Mouse (Mus musculus): ENCODE measurements at regions not wholly inside any gene's neighbourhood (a gene's known extent, or its start where the extent isn't known, plus 50 kb on each side); places are given as distances from the start of the nearest gene placed in this dataset.
A peak's percentile ranks its signal among the peaks of the same experiment; 100 is the strongest.

GRCm38 (mm10) chr12:107759911-107760310 lies 243.5 kb downstream of the Bcl11b start:
- DNase-seq (ENCODE audit: low spot score) = no peak

GRCm38 (mm10) chr12:107762140-107762539 lies 241.3 kb downstream of the Bcl11b start:
- no peak for DNase-seq (ENCODE audit: low spot score)

GRCm38 (mm10) chr12:107769801-107770515 lies 233.4 kb downstream of the Bcl11b start:
- DNase-seq (ENCODE audit: low spot score) = no peak

GRCm38 (mm10) chr12:107770516-107770836 lies 232.9 kb downstream of the Bcl11b start:
- DNase-seq (ENCODE audit: low spot score) = no peak

- no peak for DNase-seq (ENCODE audit: low spot score)
Observed at GRCm38 (mm10) chr12:107771325-107771724, 232.1 kb downstream of the Bcl11b start.

- DNase-seq (ENCODE audit: low spot score) = no peak
Observed at GRCm38 (mm10) chr12:107771809-107772208, 231.6 kb downstream of the Bcl11b start.

- DNase-seq (ENCODE audit: low spot score) = no peak
Observed at GRCm38 (mm10) chr12:107778046-107778445, 225.4 kb downstream of the Bcl11b start.

GRCm38 (mm10) chr12:107779306-107780057 lies 223.9 kb downstream of the Bcl11b start:
- no peak for DNase-seq (ENCODE audit: low spot score)

- DNase-seq (ENCODE audit: low spot score) = no peak
Observed at GRCm38 (mm10) chr12:107782147-107782546, 221.3 kb downstream of the Bcl11b start.

GRCm38 (mm10) chr12:107783831-107784230 lies 219.6 kb downstream of the Bcl11b start:
- DNase-seq (ENCODE audit: low spot score) = no peak

- DNase-seq (ENCODE audit: low spot score) = no peak
Observed at GRCm38 (mm10) chr12:107789818-107790217, 213.6 kb downstream of the Bcl11b start.

GRCm38 (mm10) chr12:107800296-107800695 lies 203.1 kb downstream of the Bcl11b start:
- no peak for DNase-seq (ENCODE audit: low spot score)

GRCm38 (mm10) chr12:107807634-107808033 lies 195.8 kb downstream of the Bcl11b start:
- peak; percentile 29 for DNase-seq (ENCODE audit: low spot score)

- DNase-seq (ENCODE audit: low spot score) = no peak
Observed at GRCm38 (mm10) chr12:107808158-107808715, 195.2 kb downstream of the Bcl11b start.

- no peak for DNase-seq (ENCODE audit: low spot score)
Observed at GRCm38 (mm10) chr12:107811231-107811630, 192.2 kb downstream of the Bcl11b start.

GRCm38 (mm10) chr12:107812549-107813335 lies 190.7 kb downstream of the Bcl11b start:
- DNase-seq (ENCODE audit: low spot score) = no peak

GRCm38 (mm10) chr12:107814926-107815325 lies 188.5 kb downstream of the Bcl11b start:
- DNase-seq (ENCODE audit: low spot score) = no peak

GRCm38 (mm10) chr12:107823768-107824394 lies 179.5 kb downstream of the Bcl11b start:
- DNase-seq (ENCODE audit: low spot score) = no peak

GRCm38 (mm10) chr12:107825921-107826320 lies 177.5 kb downstream of the Bcl11b start:
- no peak for DNase-seq (ENCODE audit: low spot score)

- no peak for DNase-seq (ENCODE audit: low spot score)
Observed at GRCm38 (mm10) chr12:107831400-107832128, 171.8 kb downstream of the Bcl11b start.

GRCm38 (mm10) chr12:107833001-107833400 lies 170.4 kb downstream of the Bcl11b start:
- DNase-seq (ENCODE audit: low spot score) = no peak
